Mouse (Mus musculus): ENCODE results near the gene S1pr2. TPM values are rescaled to one million over a fixed set of nuclear protein-coding genes. Genes with fewer than 3 reads are reported as not detected.

The S1pr2 gene
- total RNA-seq, 1 experiment from 2014 or later, result 3.5 TPM

DNA sequence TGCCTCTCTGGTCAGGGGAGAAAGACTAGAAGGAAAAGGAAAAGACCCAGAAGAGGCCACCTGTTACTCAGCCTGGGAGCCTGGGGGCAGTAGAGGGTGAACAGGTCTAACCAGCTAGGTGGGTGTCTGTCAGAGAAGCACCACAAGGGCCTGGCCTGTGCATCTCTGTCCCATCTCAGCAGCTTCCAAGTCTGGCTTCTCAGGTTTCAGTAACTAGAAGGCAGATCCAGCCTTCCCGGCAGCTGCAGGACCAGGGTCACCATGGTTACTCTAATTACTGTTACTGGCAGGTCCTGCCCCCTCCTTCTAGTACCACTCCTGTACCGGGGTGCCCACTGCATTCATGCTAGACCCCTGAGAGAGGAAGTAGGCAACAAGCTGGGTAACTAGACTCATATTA is 32.7 kb downstream of the S1pr2 start:
- no peak for ATAC-seq (replicated peaks; ENCODE audit: insufficient number of reproducible peaks, low FRiP score, low TSS enrichment, poor library complexity, severe bottlenecking)

DNA sequence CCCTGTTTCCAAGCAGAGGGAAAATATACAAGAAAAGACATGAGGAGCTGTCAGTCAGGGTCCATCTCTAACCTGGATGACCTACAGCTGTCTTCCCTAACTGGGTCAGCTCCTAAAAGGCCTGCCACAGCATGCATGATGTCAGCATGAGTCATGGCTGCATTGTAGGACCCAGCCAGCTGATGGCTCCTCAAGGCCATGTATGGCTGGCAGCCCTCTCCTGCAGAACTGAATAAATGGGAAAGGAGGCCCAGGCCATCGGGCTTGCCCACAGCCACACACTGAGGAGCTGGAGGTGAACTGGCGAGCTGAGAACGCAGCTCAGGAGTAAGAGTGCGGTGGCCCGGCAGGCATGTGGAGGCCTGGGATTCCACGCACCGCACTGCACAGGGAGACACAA is 33.2 kb downstream of the S1pr2 start:
- ATAC-seq (replicated peaks; ENCODE audit: insufficient number of reproducible peaks, low FRiP score, low TSS enrichment, poor library complexity, severe bottlenecking), result no peak

DNA sequence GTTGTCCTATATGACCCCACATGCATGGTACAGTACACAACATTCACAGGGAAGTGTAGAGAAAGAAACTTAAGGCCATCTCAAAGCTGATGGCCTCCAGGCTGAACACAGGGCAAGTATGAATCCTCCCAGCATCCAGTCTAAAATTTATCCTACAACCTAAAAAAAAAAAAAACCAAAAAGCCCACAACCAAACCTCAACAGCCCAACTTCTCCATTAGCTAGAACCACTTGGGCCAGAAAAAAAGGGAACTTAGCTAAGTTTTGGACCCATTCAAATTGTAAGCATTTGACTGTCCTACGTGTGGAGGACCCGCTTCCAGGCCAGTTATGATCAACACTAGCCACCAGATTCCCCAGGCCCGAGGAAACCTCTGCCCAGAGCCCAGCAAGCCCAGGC is 53.3 kb downstream of the S1pr2 start:
- ATAC-seq (replicated peaks; ENCODE audit: insufficient number of reproducible peaks, low FRiP score, low TSS enrichment, poor library complexity, severe bottlenecking), result no peak

DNA sequence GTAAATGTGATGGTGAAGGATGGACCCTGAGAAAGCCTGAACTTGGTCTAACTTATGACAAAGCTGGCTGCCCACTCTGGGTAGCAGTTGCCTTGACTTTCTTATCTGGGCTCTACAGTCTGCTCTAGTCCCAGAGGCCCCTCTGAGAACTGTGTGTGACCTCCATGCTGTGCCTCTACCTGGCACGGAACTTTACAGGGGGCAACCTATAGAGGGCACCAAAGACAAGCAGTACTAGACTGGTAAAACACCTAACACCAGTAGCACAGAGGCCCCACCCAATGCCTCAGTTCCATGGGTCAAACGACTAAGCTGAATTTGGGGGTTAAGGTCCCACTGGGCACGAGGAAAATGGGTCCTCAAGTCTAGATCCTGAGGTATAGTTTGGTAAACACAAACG is 60.4 kb downstream of the S1pr2 start:
- no peak; the same call in 1 of the 2 replicates for ATAC-seq (replicated peaks; ENCODE audit: insufficient number of reproducible peaks, low FRiP score, low TSS enrichment, poor library complexity, severe bottlenecking)

Other genes with a start within 250 kb of the S1pr2 start
- gene Olfm2, start 230.4 kb downstream of the S1pr2 start, total RNA-seq (2017), result not detected in 3 replicates
- gene Col5a3, start 161.7 kb downstream of the S1pr2 start, total RNA-seq (2017), result 0.11 TPM in 1 of 3 replicates, not detected in the others
- gene Rdh8, start 158.3 kb downstream of the S1pr2 start, total RNA-seq (2017), result not detected in 3 replicates
- gene A230050P20Rik, start 108.1 kb downstream of the S1pr2 start, total RNA-seq (2017), result 5.2 to 12.0 TPM (median 11.8 TPM) in 3 replicates
- gene Angptl6, start 97.1 kb downstream of the S1pr2 start, total RNA-seq (2017), result 0.49 to 0.57 TPM in 2 of 3 replicates, not detected in the other
- gene Ppan, start 88.6 kb downstream of the S1pr2 start, total RNA-seq (2017), result 24.4 to 44.1 TPM (median 26.9 TPM) in 3 replicates
- 87.5 to 120 TPM (median 97.3 TPM) in 3 replicates for gene Eif3g, start 78.2 kb downstream of the S1pr2 start, total RNA-seq (2017)
- 44.6 to 108 TPM (median 56.9 TPM) in 3 replicates for gene Dnmt1, start 16.9 kb downstream of the S1pr2 start, total RNA-seq (2017)
- 21.9 to 41.1 TPM (median 25.6 TPM) in 3 replicates for gene Mrpl4, start 26.0 kb upstream of the S1pr2 start, total RNA-seq (2017)
- gene Icam1, start 39.2 kb upstream of the S1pr2 start, total RNA-seq (2017), result 55.1 to 94.2 TPM (median 67.6 TPM) in 3 replicates
- 1.6 to 3.0 TPM in 2 of 3 replicates, not detected in the other for gene Icam4, start 52.6 kb upstream of the S1pr2 start, total RNA-seq (2017)
- gene Icam5, start 55.3 kb upstream of the S1pr2 start, total RNA-seq (2017), result not detected in 3 replicates
- gene Zglp1, start 90.3 kb upstream of the S1pr2 start, total RNA-seq (2017), result 0.49 TPM in 1 of 3 replicates, not detected in the others
- gene Gm49373, start 96.3 kb upstream of the S1pr2 start, total RNA-seq (2017), result not detected in 3 replicates
- gene Fdx1l, start 96.8 kb upstream of the S1pr2 start, total RNA-seq (2017), result 23.7 to 31.1 TPM (median 24.5 TPM) in 3 replicates
- 2.3 to 5.6 TPM in 2 of 3 replicates, not detected in the other for gene Gm38431, start 115.2 kb upstream of the S1pr2 start, total RNA-seq (2017)
- gene Raver1, start 115.2 kb upstream of the S1pr2 start, total RNA-seq (2017), result 8.1 to 18.1 TPM (median 12.9 TPM) in 3 replicates
- gene Tyk2, start 154.5 kb upstream of the S1pr2 start, total RNA-seq (2017), result 38.4 to 87.0 TPM (median 42.5 TPM) in 3 replicates
- gene Cdc37, start 173.2 kb upstream of the S1pr2 start, total RNA-seq (2017), result 174 to 287 TPM (median 193 TPM) in 3 replicates
- 2.1 to 5.6 TPM (median 2.5 TPM) in 3 replicates for gene Pde4a, start 188.9 kb upstream of the S1pr2 start, total RNA-seq (2017)

All from monocyte, adult 5-6 weeks (primary cell).